Mouse (Mus musculus) heart, embryonic 13.5 days (tissue): ENCODE measurements at regions not wholly inside any gene's neighbourhood (a gene's known extent, or its start where the extent isn't known, plus 50 kb on each side); places are given as distances from the start of the nearest gene placed in this dataset.

ENCODE experiments used
- ATAC-seq: fragments of 200-750 bp; cut with Nextera tagmentation; 2 replicates; pipeline ENCODE4 v1.8.0; 2017; ENCODE audit warnings: moderate TSS enrichment; ENCODE audit not compliant: insufficient number of reproducible peaks, low FRiP score, low TSS enrichment; ENCODE audit errors: extremely low read depth
- H3K27ac ChIP-seq: fragments of 300-500 bp; sonication (generic); replicated peaks from 2 replicates; pipeline ENCODE4 v1.5.1; 2015; ENCODE audit warnings: moderate library complexity, mild to moderate bottlenecking, inconsistent platforms
- H3K27me3 ChIP-seq: fragments of 300-500 bp; sonication (generic); replicated peaks from 2 replicates; pipeline ENCODE4 v1.6.1; 2015; ENCODE audit warnings: mild to moderate bottlenecking, inconsistent platforms
- H3K36me3 ChIP-seq: fragments of 300-500 bp; sonication (generic); 2 replicates; pipeline ENCODE4 v1.6.1; 2015; ENCODE audit warnings: mild to moderate bottlenecking, inconsistent platforms
- H3K4me1 ChIP-seq: fragments of 300-500 bp; sonication (generic); 2 replicates; pipeline ENCODE4 v1.6.1; 2015; ENCODE audit warnings: inconsistent platforms
- H3K4me2 ChIP-seq: fragments of 300-500 bp; sonication (generic); 2 replicates; pipeline ENCODE4 v1.6.1; 2015; ENCODE audit warnings: inconsistent platforms, mild to moderate bottlenecking, moderate library complexity
- H3K4me3 ChIP-seq: fragments of 300-500 bp; sonication (generic); 2 replicates; pipeline ENCODE4 v1.5.1; 2015; ENCODE audit warnings: moderate library complexity, mild to moderate bottlenecking, inconsistent platforms
- H3K9ac ChIP-seq: fragments of 300-500 bp; sonication (generic); 2 replicates; pipeline ENCODE4 v1.6.1; 2015; ENCODE audit warnings: inconsistent platforms, mild to moderate bottlenecking, moderate library complexity
- H3K9me3 ChIP-seq: fragments of 300-500 bp; sonication (generic); 2 replicates; pipeline ENCODE4 v1.6.1; 2016; ENCODE audit warnings: inconsistent platforms
- WGBS: fragments of 180-500 bp; shearing (Covaris S2); methylation state at CpG from one replicate; pipeline ENCODE4 v1.1.7; 2015; ENCODE audit warnings: mixed read lengths; 5-methylcytosine and 5-hydroxymethylcytosine counted together

GRCm38 (mm10) chr1:61288946-61289345, 311.2 kb downstream of the Icos start:
- no peaks in the 10 kb centered on the region for H3K4me1 ChIP-seq
- no peak for ATAC-seq
- no peaks in the 10 kb centered on the region for H3K9me3 ChIP-seq
- no peak overlapping the region for H3K27ac ChIP-seq
- H3K4me2 ChIP-seq = no peak overlapping the region
- no peaks in the 10 kb centered on the region; the same call in 1 of the 2 replicates for H3K27me3 ChIP-seq
- H3K36me3 ChIP-seq = no peaks in the 10 kb centered on the region
- H3K9ac ChIP-seq = no peak overlapping the region
- no peak overlapping the region for H3K4me3 ChIP-seq
- WGBS = 80% methylated on average over 6 of the region's 6 CpGs

DNA sequence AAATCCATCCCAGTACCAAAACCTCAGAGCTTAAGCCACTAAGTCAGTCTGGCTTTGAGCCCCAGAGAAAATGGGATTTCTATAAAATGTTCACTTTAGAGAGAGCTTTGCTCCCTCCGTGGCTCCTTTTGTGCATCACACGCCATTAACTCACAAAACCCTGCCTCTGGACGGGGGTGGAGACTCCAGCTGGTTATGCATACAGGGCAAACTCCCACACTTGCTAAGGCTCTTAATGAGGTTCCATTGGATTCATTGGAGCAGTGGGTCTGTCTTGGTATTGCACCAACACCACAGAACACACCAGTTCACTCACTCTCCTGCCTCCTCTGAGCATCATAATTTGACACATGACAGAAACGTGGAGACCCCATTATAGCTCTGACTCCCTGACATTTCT, 311.8 kb downstream of the Icos start:
- WGBS = 64% methylated on average over 4 of the region's 4 CpGs
- no peaks in the 10 kb centered on the region for H3K9me3 ChIP-seq
- no peak overlapping the region for H3K4me3 ChIP-seq
- no peak overlapping the region for H3K27ac ChIP-seq
- no peak for ATAC-seq
- no peaks in the 10 kb centered on the region; the same call in 1 of the 2 replicates for H3K27me3 ChIP-seq
- no peak overlapping the region for H3K9ac ChIP-seq
- H3K36me3 ChIP-seq = no peaks in the 10 kb centered on the region
- H3K4me2 ChIP-seq = no peak overlapping the region
- H3K4me1 ChIP-seq = no peaks in the 10 kb centered on the region

GRCm38 (mm10) chr1:61293106-61293505, 315.4 kb downstream of the Icos start:
- Histone ChIP-seq H3K27me3 (peaks cover 8% of the 10 kb centered on the region; the same call in 1 of the 2 replicates), H3K9me3 (no peaks in the 10 kb centered on the region), H3K4me1 (no peaks in the 10 kb centered on the region), H3K27ac (no peak overlapping the region), H3K4me2 (no peak overlapping the region), H3K36me3 (no peaks in the 10 kb centered on the region), H3K4me3 (no peak overlapping the region), H3K9ac (no peak overlapping the region)
- WGBS = 35% methylated on average over 5 of the region's 5 CpGs
- ATAC-seq = no peak

DNA sequence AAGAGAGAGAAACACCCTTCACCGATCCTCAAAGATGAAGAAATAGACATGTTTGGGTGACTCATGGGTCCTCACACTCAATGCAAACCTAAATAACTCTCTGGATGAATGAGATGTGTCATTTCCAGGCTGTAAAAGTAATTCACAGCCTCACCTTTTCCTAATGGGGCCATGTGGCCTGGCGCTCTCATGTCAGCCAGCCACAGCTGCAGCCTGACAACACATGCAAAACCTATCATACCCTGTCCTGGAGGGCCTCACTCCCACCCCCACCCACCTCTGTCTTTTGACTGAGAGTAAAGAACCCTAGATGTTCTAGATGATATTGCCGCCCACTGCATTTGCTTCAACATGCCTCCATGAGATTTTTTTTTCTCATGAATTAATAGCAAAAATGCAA, 317.5 kb downstream of the Icos start:
- Histone ChIP-seq H3K4me2 (no peak overlapping the region), H3K27me3 (peaks cover 11% of the 10 kb centered on the region; the same call in 1 of the 2 replicates), H3K9ac (no peak overlapping the region), H3K27ac (no peak overlapping the region), H3K9me3 (no peaks in the 10 kb centered on the region), H3K36me3 (no peaks in the 10 kb centered on the region), H3K4me3 (no peak overlapping the region), H3K4me1 (0 out of 2 replicates have a peak, but pooled peaks cover 4% of the 10 kb centered on the region)
- 74% methylated on average over 3 of the region's 3 CpGs for WGBS
- no peak for ATAC-seq

GRCm38 (mm10) chr1:61296831-61297230, 319.1 kb downstream of the Icos start:
- Histone ChIP-seq H3K4me1 (0 out of 2 replicates have a peak, but pooled peaks cover 4% of the 10 kb centered on the region), H3K27me3 (peaks cover 11% of the 10 kb centered on the region; the same call in 1 of the 2 replicates), H3K27ac (no peak overlapping the region), H3K4me3 (no peak overlapping the region), H3K36me3 (no peaks in the 10 kb centered on the region), H3K4me2 (no peak overlapping the region), H3K9me3 (no peaks in the 10 kb centered on the region), H3K9ac (no peak overlapping the region)
- WGBS = 60% methylated on average over 4 of the region's 4 CpGs
- ATAC-seq = no peak

- Histone ChIP-seq H3K36me3 (no peaks in the 10 kb centered on the region), H3K27ac (no peak overlapping the region), H3K4me2 (no peak overlapping the region), H3K4me1 (0 out of 2 replicates have a peak, but pooled peaks cover 4% of the 10 kb centered on the region), H3K9me3 (no peaks in the 10 kb centered on the region), H3K9ac (no peak overlapping the region), H3K27me3 (peaks cover 11% of the 10 kb centered on the region; the same call in 1 of the 2 replicates), H3K4me3 (no peak overlapping the region)
- WGBS = 71% methylated on average over 3 of the region's 3 CpGs
- no peak for ATAC-seq
Observed at GRCm38 (mm10) chr1:61297361-61297760, 319.6 kb downstream of the Icos start.

DNA sequence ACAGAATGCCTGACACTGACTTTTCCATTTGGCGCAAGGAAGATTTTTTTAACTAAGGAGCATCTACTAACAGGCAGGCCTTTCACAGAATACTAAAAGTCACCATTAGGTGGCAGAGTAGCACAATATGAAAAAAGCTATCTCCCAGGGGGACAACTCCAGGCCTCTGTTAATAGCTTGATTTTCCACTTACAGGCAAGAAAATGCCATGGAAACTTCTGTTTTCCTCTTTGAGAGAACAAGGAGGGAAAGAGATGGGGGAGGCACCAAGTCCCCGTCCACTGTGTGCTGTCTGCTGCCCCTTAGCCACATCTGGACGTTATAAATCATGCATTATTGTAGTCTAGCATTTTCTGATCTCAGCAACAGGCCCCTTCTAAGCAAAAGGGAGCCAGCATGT, 320.3 kb downstream of the Icos start:
- Histone ChIP-seq H3K27me3 (peaks cover 11% of the 10 kb centered on the region; the same call in 1 of the 2 replicates), H3K4me2 (no peak overlapping the region), H3K4me3 (no peak overlapping the region), H3K9me3 (no peaks in the 10 kb centered on the region), H3K36me3 (no peaks in the 10 kb centered on the region), H3K9ac (no peak overlapping the region), H3K27ac (no peak overlapping the region; the same call in 1 of the 2 replicates), H3K4me1 (0 out of 2 replicates have a peak, but pooled peaks cover 4% of the 10 kb centered on the region)
- no peak for ATAC-seq
- WGBS = 32% methylated on average over 3 of the region's 3 CpGs

GRCm38 (mm10) chr1:61298779-61299178, 321.1 kb downstream of the Icos start:
- WGBS = 77% methylated on average over 6 of the region's 6 CpGs
- H3K4me3 ChIP-seq = no peak overlapping the region
- 0 out of 2 replicates have a peak, but pooled peaks cover 4% of the 10 kb centered on the region for H3K4me1 ChIP-seq
- H3K36me3 ChIP-seq = no peaks in the 10 kb centered on the region
- H3K27ac ChIP-seq = no peak overlapping the region
- no peak for ATAC-seq
- H3K27me3 ChIP-seq = peaks cover 11% of the 10 kb centered on the region; the same call in 1 of the 2 replicates
- H3K4me2 ChIP-seq = no peak overlapping the region
- H3K9ac ChIP-seq = no peak overlapping the region
- H3K9me3 ChIP-seq = no peaks in the 10 kb centered on the region

DNA sequence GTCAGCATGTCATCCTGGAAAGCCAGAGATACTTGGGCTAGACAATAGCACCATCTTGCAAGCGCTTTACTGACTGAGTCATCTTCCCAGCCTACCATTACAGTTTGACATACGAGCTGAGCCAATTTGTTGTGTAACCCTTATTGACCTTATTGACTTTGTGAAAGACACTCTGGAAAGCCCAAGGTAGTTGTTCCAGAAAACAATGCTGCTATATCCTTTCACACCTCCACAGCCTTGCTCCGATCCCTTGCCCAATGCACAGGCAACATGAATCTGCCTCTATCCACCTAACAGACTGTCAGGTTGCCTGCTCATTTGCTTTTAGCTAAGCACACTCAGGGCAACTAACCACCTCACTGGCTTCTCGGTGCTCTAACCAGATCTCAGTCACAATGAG, 322.8 kb downstream of the Icos start:
- ATAC-seq = no peak
- Histone ChIP-seq H3K4me3 (no peak overlapping the region), H3K9ac (no peak overlapping the region), H3K4me1 (0 out of 2 replicates have a peak, but pooled peaks cover 4% of the 10 kb centered on the region), H3K27ac (no peak overlapping the region), H3K36me3 (no peaks in the 10 kb centered on the region), H3K9me3 (no peaks in the 10 kb centered on the region), H3K4me2 (no peak overlapping the region), H3K27me3 (peaks cover 11% of the 10 kb centered on the region; the same call in 1 of the 2 replicates)
- 69% methylated on average over 4 of the region's 4 CpGs for WGBS

GRCm38 (mm10) chr1:61301041-61302030, 323.6 kb downstream of the Icos start:
- Histone ChIP-seq H3K9me3 (no peaks in the 10 kb centered on the region), H3K4me3 (no peak overlapping the region), H3K27ac (no peak overlapping the region), H3K4me2 (no peak overlapping the region), H3K4me1 (0 out of 2 replicates have a peak, but pooled peaks cover 8% of the 10 kb centered on the region), H3K36me3 (no peaks in the 10 kb centered on the region), H3K27me3 (peaks cover 11% of the 10 kb centered on the region; the same call in 1 of the 2 replicates), H3K9ac (no peak overlapping the region)
- ATAC-seq = no peak
- 62% methylated on average over 24 of the region's 24 CpGs for WGBS

GRCm38 (mm10) chr1:61302570-61303071, 324.9 kb downstream of the Icos start:
- Histone ChIP-seq H3K9ac (no peak overlapping the region), H3K9me3 (no peaks in the 10 kb centered on the region)
- 75% methylated on average over 8 of the region's 8 CpGs for WGBS

More at GRCm38 (mm10) chr1:61302570-61303071, 324.9 kb downstream of the Icos start:
- no peak overlapping the region for H3K4me2 ChIP-seq
- H3K4me3 ChIP-seq = no peak overlapping the region
- no peaks in the 10 kb centered on the region for H3K36me3 ChIP-seq
- H3K27ac ChIP-seq = no peak overlapping the region
- H3K27me3 ChIP-seq = peaks cover 3% of the 10 kb centered on the region; the same call in 1 of the 2 replicates
- H3K4me1 ChIP-seq = 0 out of 2 replicates have a peak, but pooled peaks cover 12% of the 10 kb centered on the region
- ATAC-seq = no peak
